Mouse (Mus musculus) spleen, adult 2 months (tissue): ENCODE measurements around the gene Cdca3. TPM values are rescaled to one million over a fixed set of nuclear protein-coding genes. Genes with fewer than 3 reads are reported as not detected.
A peak's percentile ranks its signal among the peaks of the same experiment; 100 is the strongest.

Source experiments
- DNase-seq, 2 experiments: peaks; one replicate each; pipeline versions ENCODE4 v3.0.0 to v3.0.0-alpha.2; 2012 to 2021; ENCODE audit warnings: low spot score in 2 of 2, low read depth in 1 of 2
- H3K27ac ChIP-seq: fragments of 200-500 bp; 2 replicates; pipeline ENCODE4 v1.5.1; 2012; ENCODE audit warnings: low read length, inconsistent platforms; ENCODE audit not compliant: insufficient read depth
- H3K27me3 ChIP-seq: fragments of 200-500 bp; 2 replicates; pipeline ENCODE4 v1.6.1; 2012; ENCODE audit warnings: mild to moderate bottlenecking, moderate library complexity, low read length, inconsistent platforms; ENCODE audit not compliant: control insufficient read depth, insufficient read depth
- H3K36me3 ChIP-seq: fragments of 200-500 bp; 2 replicates; pipeline ENCODE4 v1.6.1; 2012; ENCODE audit warnings: mild to moderate bottlenecking, low read length, inconsistent platforms; ENCODE audit not compliant: control insufficient read depth, insufficient read depth
- H3K4me1 ChIP-seq: fragments of 200-500 bp; 2 replicates; pipeline ENCODE4 v1.6.1; 2011; ENCODE audit warnings: inconsistent platforms; ENCODE audit not compliant: control insufficient read depth, insufficient read depth, insufficient read length
- H3K4me3 ChIP-seq: fragments of 200-500 bp; 2 replicates; pipeline ENCODE4 v1.5.1; 2011; ENCODE audit warnings: mild to moderate bottlenecking, inconsistent platforms; ENCODE audit not compliant: insufficient read depth, insufficient read length; ENCODE audit errors: extremely low read depth
- CTCF ChIP-seq: fragments of 200-500 bp; IDR thresholded peaks from 2 replicates; pipeline ENCODE4 v1.5.1; 2011; ENCODE audit warnings: mild to moderate bottlenecking, inconsistent platforms; ENCODE audit not compliant: insufficient read depth, insufficient read length, insufficient replicate concordance; ENCODE audit errors: extremely low read depth
- POLR2A ChIP-seq: fragments of 200-500 bp; IDR thresholded peaks from 2 replicates; pipeline ENCODE4 v1.6.1; 2011; ENCODE audit warnings: low read depth, low read length, inconsistent platforms
- WGBS: fragments of 180-500 bp; shearing (Covaris S2); methylation state at CpG from one replicate; pipeline ENCODE4 v1.1.7; 2018; 5-methylcytosine and 5-hydroxymethylcytosine counted together
- polyA plus RNA-seq: library from polyadenylated mRNA; depleted of rRNA; stranded (reverse); fragments of >200 nt; gene quantifications from 2 replicates; pipeline ENCODE4 v1.2.3, GENCODE M21; 2012; rRNA removed

Gene Cdca3
- polyA plus RNA-seq: 30.4 and 39.0 TPM in 2 replicates

DNA sequence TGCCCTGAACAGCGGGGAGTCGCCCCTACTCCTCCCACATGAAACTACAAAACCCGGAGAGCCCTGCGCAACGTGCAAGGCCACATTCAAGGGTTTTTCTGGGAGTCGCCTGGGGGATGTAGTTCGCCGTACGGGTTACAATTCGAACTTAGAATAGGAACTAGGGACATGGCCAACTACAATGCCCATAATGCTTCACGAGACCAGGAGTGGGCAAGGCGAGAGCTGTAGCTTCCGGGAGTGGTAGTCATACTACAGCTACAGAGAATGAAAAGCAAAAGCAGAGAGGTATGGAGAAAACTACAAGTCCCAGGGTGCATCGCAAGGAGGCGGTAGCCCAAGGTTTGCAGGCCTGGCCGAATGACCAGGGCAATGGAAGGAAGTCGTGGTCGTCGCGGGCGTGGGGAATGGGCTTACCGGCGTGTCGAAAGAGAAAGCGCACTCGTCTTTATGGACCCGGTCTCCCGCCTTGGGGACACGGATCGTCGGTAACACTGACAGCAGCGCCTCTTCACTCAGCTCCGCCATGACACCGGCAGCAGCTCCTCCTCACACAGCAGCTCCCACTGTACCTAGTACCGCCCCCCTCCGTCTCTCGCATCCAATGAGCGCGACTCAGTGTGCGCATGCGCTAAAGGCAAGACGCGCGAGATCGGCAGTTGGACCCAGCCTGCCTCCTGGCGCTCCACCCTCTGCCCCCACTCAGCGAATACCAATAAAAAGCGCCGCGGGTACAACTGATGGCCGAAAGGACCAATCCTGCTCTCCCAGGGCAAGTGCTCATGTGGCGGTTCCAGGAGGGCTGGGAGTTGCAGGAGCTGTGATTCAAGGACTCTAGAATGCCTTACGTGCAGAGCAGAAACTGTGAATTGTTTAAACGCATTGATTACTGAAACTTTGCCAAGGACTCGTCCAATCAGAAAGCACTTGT, at the start of gene Cdca3, which contains the start of gene Usp5:
TSS of gene Cdca3 (plus strand) at position 680 of the 931 bp plus-strand sequence.
TSS of gene Usp5 (minus strand) at position 617 of the 931 bp plus-strand sequence.
- TF ChIP-seq CTCF (no peak), POLR2A (peak; percentile 54)

DNA sequence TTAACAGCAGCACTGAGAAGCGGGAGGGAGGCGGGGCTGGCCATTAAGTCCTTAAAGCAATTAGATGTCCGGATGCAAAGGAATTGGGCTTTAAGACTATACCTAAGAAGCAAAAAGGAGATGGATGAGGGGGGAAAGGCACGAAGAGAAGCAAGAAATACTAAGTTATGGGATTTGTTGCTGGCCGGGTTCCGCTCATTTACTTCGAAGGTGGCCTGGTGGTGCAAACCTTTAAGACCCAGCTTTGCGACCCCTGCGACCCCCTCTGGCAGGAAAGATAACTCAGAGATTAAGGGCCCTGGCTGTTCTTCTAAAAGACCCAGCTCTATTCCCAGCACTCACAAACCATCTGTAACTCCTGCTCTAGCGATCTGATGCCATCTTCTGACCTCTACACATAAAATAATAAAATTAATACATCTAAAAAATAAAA, 49.3 kb upstream of the Cdca3 start:
- Histone ChIP-seq H3K4me3 (peak overlapping the region; percentile 47; the same call in 1 of the 2 replicates), H3K36me3 (no peaks in the 10 kb centered on the region), H3K27me3 (no peaks in the 10 kb centered on the region), H3K27ac (no peak overlapping the region), H3K4me1 (peaks cover 12% of the 10 kb centered on the region; the same call in 1 of the 2 replicates)
- TF ChIP-seq POLR2A (no peak), CTCF (no peak)
- 24% methylated on average over 10 of the region's 10 CpGs for WGBS
- DNase-seq: no peak

More for the DNA sequence above, at the start of gene Cdca3, which contains the start of gene Usp5:
- DNase-seq: peak; percentile 98 to 100
- Histone ChIP-seq H3K27ac (peak within 1 kb of the TSS; percentile 77), H3K4me1 (peaks cover 8% of the 10 kb centered on the region; the same call in 1 of the 2 replicates), H3K27me3 (no peaks in the 10 kb centered on the region), H3K4me3 (peak within 1 kb of the TSS; percentile 88), H3K36me3 (peaks cover 10% of the 10 kb centered on the region)
- under 1% methylated on average over 55 of the region's 55 CpGs for WGBS

DNA sequence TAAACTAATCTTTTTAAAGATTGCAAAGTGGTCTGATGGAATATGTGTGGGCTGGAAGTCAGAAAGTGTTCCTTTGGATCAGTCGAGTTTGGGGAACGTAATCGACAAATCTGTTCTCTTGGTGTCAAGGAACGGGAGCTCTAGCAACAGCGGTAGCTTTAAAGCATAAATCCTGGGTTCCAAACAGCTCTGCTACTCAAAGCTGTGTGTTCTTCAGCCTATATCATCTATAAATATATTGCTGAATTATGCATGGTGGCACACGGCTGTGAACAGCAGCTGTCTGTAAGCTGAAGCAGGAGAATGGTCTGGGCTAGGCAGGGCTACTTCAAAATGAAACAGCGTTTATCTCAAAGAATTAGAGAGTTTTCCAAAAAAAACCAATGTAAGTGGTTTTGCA, 48.4 kb upstream of the Cdca3 start:
- H3K4me3 ChIP-seq: no peak overlapping the region
- no peak for DNase-seq
- peaks cover 12% of the 10 kb centered on the region; the same call in 1 of the 2 replicates for H3K4me1 ChIP-seq
- H3K27me3 ChIP-seq: no peaks in the 10 kb centered on the region
- no peaks in the 10 kb centered on the region for H3K36me3 ChIP-seq
- TF ChIP-seq POLR2A (no peak), CTCF (no peak)
- no peak overlapping the region for H3K27ac ChIP-seq
- WGBS: 77% methylated on average over 7 of the region's 7 CpGs

DNA sequence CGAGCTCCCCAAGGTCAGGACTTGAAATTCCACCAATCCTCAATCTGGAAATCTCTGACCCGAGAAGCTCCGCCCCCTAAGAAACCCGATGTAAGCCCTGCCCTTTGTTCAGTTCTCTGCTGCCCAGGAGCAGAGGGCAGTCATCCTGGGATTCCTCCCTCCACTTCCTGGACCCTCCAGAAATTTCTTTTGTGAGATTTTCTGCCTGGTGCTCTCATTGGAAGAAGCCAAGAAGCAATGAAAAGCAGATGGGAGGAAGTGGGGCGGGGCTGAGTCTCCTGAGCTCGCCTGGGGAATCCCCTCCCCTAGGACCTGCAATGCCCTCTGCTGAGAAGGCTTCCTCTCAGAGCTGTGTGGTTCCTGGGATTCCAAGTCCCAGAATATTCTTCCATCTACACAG, 46.9 kb upstream of the Cdca3 start:
- Histone ChIP-seq H3K27me3 (no peaks in the 10 kb centered on the region), H3K27ac (no peak overlapping the region), H3K4me1 (peaks cover 12% of the 10 kb centered on the region; the same call in 1 of the 2 replicates), H3K36me3 (no peaks in the 10 kb centered on the region), H3K4me3 (peak overlapping the region; percentile 70; the same call in 1 of the 2 replicates)
- no peak for TF ChIP-seq CTCF
- TF ChIP-seq POLR2A: no peak
- 10% methylated on average over 6 of the region's 6 CpGs for WGBS
- peak in 1 of 2 experiments; percentile 68 for DNase-seq

DNA sequence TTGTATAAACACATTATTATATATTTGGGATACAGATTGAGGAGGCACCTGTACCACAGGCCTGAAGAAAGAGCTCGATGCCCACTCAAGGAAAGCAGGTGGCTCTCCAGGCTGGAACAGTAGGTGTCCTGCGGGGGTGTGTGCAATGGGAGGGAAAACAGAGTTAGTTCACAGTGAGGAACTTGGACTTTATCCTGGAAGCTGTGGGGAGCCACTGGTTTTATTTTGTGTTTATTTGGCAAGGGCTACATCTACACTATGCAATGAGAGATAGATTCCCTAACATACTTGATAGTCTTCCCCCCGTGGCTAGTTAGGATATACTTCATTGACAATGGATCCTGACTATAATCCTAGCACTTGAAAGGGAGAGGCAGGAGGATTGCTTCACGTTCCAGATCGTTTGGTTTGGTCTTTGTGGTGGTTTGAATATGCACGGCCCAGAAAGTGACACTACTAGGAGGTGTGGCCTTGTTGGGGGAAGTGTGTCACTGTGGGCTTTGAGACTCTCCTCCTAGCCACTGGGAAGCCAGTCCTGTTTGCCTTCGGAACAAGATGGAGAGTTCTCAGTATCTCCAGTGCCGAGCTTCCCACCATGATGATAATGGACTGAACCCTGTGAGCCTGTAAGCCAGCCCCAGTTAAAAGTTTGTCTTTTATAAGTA, 42.5 kb upstream of the Cdca3 start:
- Histone ChIP-seq H3K4me3 (no peak overlapping the region), H3K27ac (no peak overlapping the region), H3K27me3 (no peaks in the 10 kb centered on the region), H3K36me3 (no peaks in the 10 kb centered on the region), H3K4me1 (peaks cover 3% of the 10 kb centered on the region; the same call in 1 of the 2 replicates)
- TF ChIP-seq CTCF (no peak), POLR2A (no peak)
- no peak for DNase-seq
- WGBS: 47% methylated on average over 8 of the region's 8 CpGs

DNA sequence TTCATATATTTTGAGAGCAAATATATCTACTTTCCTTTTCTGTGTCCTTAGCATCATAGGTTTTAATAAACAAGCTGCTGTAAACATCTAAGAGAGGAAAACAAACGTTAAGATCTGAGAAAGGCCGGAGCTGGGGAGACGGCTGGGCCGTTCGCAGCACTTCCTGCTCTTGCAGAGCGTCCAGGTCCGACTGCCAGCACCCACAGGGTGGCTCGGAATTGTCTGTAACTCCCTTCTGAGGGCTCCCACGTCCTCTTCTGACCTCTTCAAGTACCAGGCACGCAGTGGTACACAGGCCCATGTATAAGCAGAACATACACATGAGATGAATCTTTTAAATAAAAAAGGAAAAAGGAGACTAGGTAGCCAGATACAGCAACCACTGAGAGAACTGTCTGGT, 41.6 kb upstream of the Cdca3 start:
- Histone ChIP-seq H3K36me3 (no peaks in the 10 kb centered on the region), H3K4me3 (no peak overlapping the region), H3K27me3 (no peaks in the 10 kb centered on the region), H3K27ac (no peak overlapping the region), H3K4me1 (no peaks in the 10 kb centered on the region)
- WGBS: 85% methylated on average over 10 of the region's 10 CpGs
- no peak for DNase-seq
- TF ChIP-seq POLR2A: no peak
- no peak for TF ChIP-seq CTCF

DNA sequence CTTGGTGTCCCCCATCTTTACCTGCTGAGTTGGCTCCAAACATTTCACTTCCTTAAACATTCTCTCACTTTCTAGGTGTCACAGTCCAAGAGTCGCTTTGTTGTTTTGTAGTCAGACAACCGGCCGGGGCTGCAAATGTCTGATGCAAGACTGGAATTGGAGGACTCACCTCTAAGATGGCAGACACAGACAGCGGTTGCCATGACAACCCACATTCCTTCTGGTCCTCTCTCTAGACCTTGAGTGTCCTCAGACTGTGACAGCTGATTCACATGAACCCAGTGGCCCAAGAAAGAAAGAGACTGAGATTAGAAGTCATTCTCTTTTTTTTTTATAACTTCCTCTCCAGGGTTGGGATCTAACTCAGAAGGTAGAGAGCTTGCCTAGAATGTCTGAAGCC, 39.8 kb upstream of the Cdca3 start:
- no peak for TF ChIP-seq POLR2A
- TF ChIP-seq CTCF: no peak
- no peak for DNase-seq

More for the DNA sequence above, 39.8 kb upstream of the Cdca3 start:
- Histone ChIP-seq H3K27ac (no peak overlapping the region), H3K27me3 (no peaks in the 10 kb centered on the region), H3K36me3 (no peaks in the 10 kb centered on the region), H3K4me1 (no peaks in the 10 kb centered on the region), H3K4me3 (no peak overlapping the region)
- 86% methylated on average over 4 of the region's 4 CpGs for WGBS
